Mouse (Mus musculus) liver, adult 2 months (tissue): ENCODE measurements around the gene Mlh1.

Source experiments
- CTCF ChIP-seq: fragments of 200-500 bp; IDR thresholded peaks from 2 replicates; pipeline ENCODE4 v1.5.1; 2011; ENCODE audit warnings: low read depth, low read length, control low read depth
- POLR2A ChIP-seq: fragments of 200-500 bp; IDR thresholded peaks from 2 replicates; pipeline ENCODE4 v1.6.1; 2011; ENCODE audit warnings: low read length, control low read depth; ENCODE audit not compliant: insufficient read depth; ENCODE audit errors: extremely low read depth

GRCm38 (mm10) chr9:111220551-111221080, 51.0 kb downstream of the Mlh1 start:
- TF ChIP-seq POLR2A (no peak), CTCF (no peak)
